Mouse (Mus musculus) intestine, embryonic 15.5 days (tissue): ENCODE measurements around the gene Hspa1b. TPM values are rescaled to one million over a fixed set of nuclear protein-coding genes. Genes with fewer than 3 reads are reported as not detected.

Experiments used
- ATAC-seq: fragments of 200-750 bp; cut with Nextera tagmentation; 2 replicates; pipeline ENCODE4 v1.8.0; 2017; ENCODE audit warnings: moderate TSS enrichment, moderate library complexity
- H3K27ac ChIP-seq: fragments of 300-500 bp; sonication (generic); 2 replicates; pipeline ENCODE4 v1.5.1; 2015; ENCODE audit warnings: mild to moderate bottlenecking, inconsistent platforms
- H3K27me3 ChIP-seq: fragments of 300-500 bp; sonication (generic); replicated peaks from 2 replicates; pipeline ENCODE4 v1.6.1; 2015; ENCODE audit warnings: inconsistent platforms
- H3K36me3 ChIP-seq: fragments of 300-500 bp; sonication (generic); 2 replicates; pipeline ENCODE4 v1.6.1; 2015; ENCODE audit warnings: inconsistent platforms
- H3K4me1 ChIP-seq: fragments of 300-500 bp; sonication (generic); replicated peaks from 2 replicates; pipeline ENCODE4 v1.6.1; 2015; ENCODE audit warnings: inconsistent platforms
- H3K4me2 ChIP-seq: fragments of 300-500 bp; sonication (generic); replicated peaks from 2 replicates; pipeline ENCODE4 v1.6.1; 2015; ENCODE audit warnings: mild to moderate bottlenecking, inconsistent platforms
- H3K4me3 ChIP-seq: fragments of 300-500 bp; sonication (generic); replicated peaks from 2 replicates; pipeline ENCODE4 v1.5.1; 2015; ENCODE audit warnings: inconsistent platforms
- H3K9ac ChIP-seq: fragments of 300-500 bp; sonication (generic); 2 replicates; pipeline ENCODE4 v1.6.1; 2015; ENCODE audit warnings: inconsistent platforms
- H3K9me3 ChIP-seq: fragments of 300-500 bp; sonication (generic); 2 replicates; pipeline ENCODE4 v1.6.1; 2016; ENCODE audit warnings: inconsistent platforms
- WGBS: fragments of 180-500 bp; shearing (Covaris S2); methylation state at CpG from one replicate; pipeline ENCODE4 v1.1.7; 2015; 5-methylcytosine and 5-hydroxymethylcytosine counted together
- polyA plus RNA-seq: library from polyadenylated mRNA; unstranded; fragments of >200 nt; fragmentation: Nextera tagmentation; extraction: Ambion mirVana; gene quantifications from 2 replicates; pipeline ENCODE4 v1.2.1, GENCODE M21; 2015

The Hspa1b gene
- polyA plus RNA-seq, 1 experiment from 2014 or later, result 0.43 TPM

- Histone ChIP-seq H3K9me3 (no peaks in the 10 kb centered on the region), H3K36me3 (0 out of 2 replicates have a peak, but pooled peaks cover under 1% of the 10 kb centered on the region), H3K4me1 (peaks cover 19% of the 10 kb centered on the region), H3K4me3 (no peak overlapping the region; the same call in 1 of the 2 replicates), H3K4me2 (peak overlapping the region; percentile 36), H3K27ac (no peak overlapping the region), H3K27me3 (no peaks in the 10 kb centered on the region), H3K9ac (no peak overlapping the region)
- ATAC-seq, result no peak
- WGBS, result 66% methylated on average over 24 of the region's 24 CpGs
Observed at GRCm38 (mm10) chr17:34934031-34934430, 25.0 kb downstream of the Hspa1b start.

GRCm38 (mm10) chr17:34932287-34932686, 26.8 kb downstream of the Hspa1b start:
- WGBS, result 65% methylated on average over 8 of the region's 8 CpGs
- H3K4me3 ChIP-seq, result peak overlapping the region; percentile 75
- H3K4me1 ChIP-seq, result peaks cover 19% of the 10 kb centered on the region
- no peaks in the 10 kb centered on the region for H3K27me3 ChIP-seq
- peak overlapping the region; percentile 79 for H3K9ac ChIP-seq
- H3K4me2 ChIP-seq, result peak overlapping the region; percentile 91
- ATAC-seq, result no peak
- H3K9me3 ChIP-seq, result no peaks in the 10 kb centered on the region
- 0 out of 2 replicates have a peak, but pooled peaks cover 3% of the 10 kb centered on the region for H3K36me3 ChIP-seq
- no peak overlapping the region for H3K27ac ChIP-seq

- peak overlapping the region; percentile 91 for H3K4me2 ChIP-seq
- H3K4me1 ChIP-seq, result peaks cover 19% of the 10 kb centered on the region
- ATAC-seq, result peak; percentile 42; the same call in 1 of the 2 replicates
- 0 out of 2 replicates have a peak, but pooled peaks cover 3% of the 10 kb centered on the region for H3K36me3 ChIP-seq
- peak overlapping the region; percentile 45 for H3K27ac ChIP-seq
- peak overlapping the region; percentile 75 for H3K4me3 ChIP-seq
- no peaks in the 10 kb centered on the region for H3K9me3 ChIP-seq
- 6% methylated on average over 14 of the region's 14 CpGs for WGBS
- no peaks in the 10 kb centered on the region for H3K27me3 ChIP-seq
- peak overlapping the region; percentile 79 for H3K9ac ChIP-seq
Observed at GRCm38 (mm10) chr17:34931735-34932098, 27.3 kb downstream of the Hspa1b start.

GRCm38 (mm10) chr17:34931061-34931734, 27.8 kb downstream of the Hspa1b start, which contains the start of gene Neu1:
TSS of gene Neu1 (plus strand) at chr17:34931253.
- peak; percentile 98 for ATAC-seq
- H3K27ac ChIP-seq, result peak within 1 kb of the TSS; percentile 45

GRCm38 (mm10) chr17:34928841-34929240, 30.2 kb downstream of the Hspa1b start:
- H3K36me3 ChIP-seq, result 0 out of 2 replicates have a peak, but pooled peaks cover 3% of the 10 kb centered on the region
- no peak overlapping the region for H3K4me2 ChIP-seq
- peaks cover 8% of the 10 kb centered on the region for H3K4me1 ChIP-seq
- H3K27ac ChIP-seq, result no peak overlapping the region
- H3K9me3 ChIP-seq, result no peaks in the 10 kb centered on the region
- no peak for ATAC-seq
- 60% methylated on average over 4 of the region's 4 CpGs for WGBS
- no peak overlapping the region for H3K9ac ChIP-seq
- H3K27me3 ChIP-seq, result no peaks in the 10 kb centered on the region
- no peak overlapping the region for H3K4me3 ChIP-seq

More at GRCm38 (mm10) chr17:34931061-34931734, 27.8 kb downstream of the Hspa1b start, which contains the start of gene Neu1:
- H3K36me3 ChIP-seq, result 0 out of 2 replicates have a peak, but pooled peaks cover 3% of the 10 kb centered on the region
- under 1% methylated on average over 38 of the region's 38 CpGs for WGBS
- no peaks in the 10 kb centered on the region for H3K27me3 ChIP-seq
- peak within 1 kb of the TSS; percentile 79 for H3K9ac ChIP-seq
- H3K9me3 ChIP-seq, result no peaks in the 10 kb centered on the region
- H3K4me2 ChIP-seq, result peak within 1 kb of the TSS; percentile 91
- peak within 1 kb of the TSS; percentile 75 for H3K4me3 ChIP-seq
- peaks cover 19% of the 10 kb centered on the region for H3K4me1 ChIP-seq

- no peaks in the 10 kb centered on the region for H3K27me3 ChIP-seq
- H3K4me2 ChIP-seq, result no peak overlapping the region
- no peaks in the 10 kb centered on the region for H3K9me3 ChIP-seq
- 84% methylated on average over 18 of the region's 18 CpGs for whole genome bisulfite sequencing
- H3K4me3 ChIP-seq, result no peak overlapping the region
- H3K36me3 ChIP-seq, result 0 out of 2 replicates have a peak, but pooled peaks cover 3% of the 10 kb centered on the region
- ATAC-seq, result no peak
- no peak overlapping the region for H3K27ac ChIP-seq
- H3K4me1 ChIP-seq, result peaks cover 8% of the 10 kb centered on the region
- H3K9ac ChIP-seq, result no peak overlapping the region
Observed at GRCm38 (mm10) chr17:34927306-34928019, 31.6 kb downstream of the Hspa1b start.

GRCm38 (mm10) chr17:34924258-34924657, 34.8 kb downstream of the Hspa1b start:
- ATAC-seq, result no peak
- Histone ChIP-seq H3K27ac (no peak overlapping the region), H3K27me3 (no peaks in the 10 kb centered on the region), H3K9me3 (no peaks in the 10 kb centered on the region), H3K4me2 (no peak overlapping the region), H3K4me3 (no peak overlapping the region), H3K36me3 (0 out of 2 replicates have a peak, but pooled peaks cover 3% of the 10 kb centered on the region), H3K9ac (no peak overlapping the region), H3K4me1 (no peaks in the 10 kb centered on the region)
- 71% methylated on average over 5 of the region's 5 CpGs for WGBS

GRCm38 (mm10) chr17:34922939-34923338, 36.1 kb downstream of the Hspa1b start:
- 0 out of 2 replicates have a peak, but pooled peaks have one; percentile 13 for ATAC-seq
- Histone ChIP-seq H3K27ac (no peak overlapping the region), H3K9ac (no peak overlapping the region), H3K36me3 (no peaks in the 10 kb centered on the region), H3K4me3 (no peak overlapping the region), H3K4me1 (0 out of 2 replicates have a peak, but pooled peaks cover 3% of the 10 kb centered on the region), H3K27me3 (no peaks in the 10 kb centered on the region), H3K9me3 (no peaks in the 10 kb centered on the region), H3K4me2 (no peak overlapping the region)
- 48% methylated on average over 6 of the region's 6 CpGs for WGBS

GRCm38 (mm10) chr17:34917188-34917587, 41.9 kb downstream of the Hspa1b start:
- Histone ChIP-seq H3K27ac (0 out of 2 replicates have a peak overlapping the region, but pooled peaks have one; percentile 15), H3K9me3 (no peaks in the 10 kb centered on the region), H3K4me1 (0 out of 2 replicates have a peak, but pooled peaks cover 13% of the 10 kb centered on the region), H3K9ac (no peak overlapping the region; the same call in 1 of the 2 replicates), H3K4me3 (no peak overlapping the region), H3K4me2 (no peak overlapping the region), H3K27me3 (no peaks in the 10 kb centered on the region), H3K36me3 (peaks cover 13% of the 10 kb centered on the region)
- ATAC-seq, result no peak
- 69% methylated on average over 9 of the region's 9 CpGs for WGBS

- ATAC-seq, result no peak
- Histone ChIP-seq H3K9ac (no peak overlapping the region), H3K27ac (no peak overlapping the region), H3K4me2 (no peak overlapping the region), H3K4me3 (no peak overlapping the region), H3K36me3 (peaks cover 20% of the 10 kb centered on the region), H3K9me3 (no peaks in the 10 kb centered on the region), H3K4me1 (peaks cover 19% of the 10 kb centered on the region), H3K27me3 (no peaks in the 10 kb centered on the region)
- WGBS, result 89% methylated on average over 5 of the region's 5 CpGs
Observed at GRCm38 (mm10) chr17:34916316-34916715, 42.7 kb downstream of the Hspa1b start.

- ATAC-seq, result peak; percentile 77
- H3K4me3 ChIP-seq, result peak overlapping the region; percentile 32
- peaks cover 24% of the 10 kb centered on the region for H3K4me1 ChIP-seq
- WGBS, result 12% methylated on average over 11 of the region's 11 CpGs
- H3K4me2 ChIP-seq, result peak overlapping the region; percentile 54
- H3K27me3 ChIP-seq, result no peaks in the 10 kb centered on the region
- peak overlapping the region; percentile 77 for H3K27ac ChIP-seq
- no peaks in the 10 kb centered on the region for H3K9me3 ChIP-seq
- peaks cover 29% of the 10 kb centered on the region for H3K36me3 ChIP-seq
- H3K9ac ChIP-seq, result peak overlapping the region; percentile 44
Observed at GRCm38 (mm10) chr17:34915410-34915831, 43.6 kb downstream of the Hspa1b start.
